Mouse (Mus musculus): Measurements from ENCODE around the gene Olfr341. TPM values are rescaled to one million over a fixed set of nuclear protein-coding genes. Genes with fewer than 3 reads are reported as not detected.

Olfr341 gene
- not detected in 2 replicates for polyA plus RNA-seq (2016; fragmentation: Nextera tagmentation; extraction: Ambion mirVana)

GRCm38 (mm10) chr2:36482368-36482767 is at the start of gene Olfr341:
Olfr341 (minus strand) TSS chr2:36482468.
- H3K4me2 ChIP-seq: no peak within 1 kb of the TSS

GRCm38 (mm10) chr2:36524698-36525097 is 42.4 kb upstream of the Olfr341 start, which contains the start of gene Olfr342:
Olfr342 (plus strand) TSS chr2:36524998.
- WGBS: 74% methylated on average over 3 of the region's 3 CpGs
- no peak for ATAC-seq (ENCODE audit: insufficient number of reproducible peaks, insufficient read depth, low FRiP score, low TSS enrichment, low read depth)
- Histone ChIP-seq H3K4me2 (no peak within 1 kb of the TSS), H3K36me3 (no peaks in the 10 kb centered on the region), H3K9me3 (peaks cover 11% of the 10 kb centered on the region; the same call in 1 of the 2 replicates), H3K4me1 (replicated peaks) (no peaks in the 10 kb centered on the region), H3K4me3 (replicated peaks) (no peak within 1 kb of the TSS), H3K27me3 (no peaks in the 10 kb centered on the region), H3K27ac (no peak within 1 kb of the TSS), H3K9ac (replicated peaks) (no peak within 1 kb of the TSS)

More at GRCm38 (mm10) chr2:36482368-36482767, at the start of gene Olfr341:
- H3K27ac ChIP-seq: no peak within 1 kb of the TSS
- no peaks in the 10 kb centered on the region for H3K4me1 ChIP-seq (replicated peaks)
- no peak within 1 kb of the TSS for H3K4me3 ChIP-seq (replicated peaks)
- peaks cover 13% of the 10 kb centered on the region for H3K9me3 ChIP-seq
- no peaks in the 10 kb centered on the region for H3K27me3 ChIP-seq
- H3K9ac ChIP-seq (replicated peaks): no peak within 1 kb of the TSS
- no peak for ATAC-seq (ENCODE audit: insufficient number of reproducible peaks, insufficient read depth, low FRiP score, low TSS enrichment, low read depth)
- no peaks in the 10 kb centered on the region for H3K36me3 ChIP-seq

GRCm38 (mm10) chr2:36473634-36474033 is 8.6 kb downstream of the Olfr341 start:
- H3K27me3 ChIP-seq: no peaks in the 10 kb centered on the region
- no peak overlapping the region for H3K4me2 ChIP-seq
- no peaks in the 10 kb centered on the region for H3K36me3 ChIP-seq
- no peak for ATAC-seq (ENCODE audit: insufficient number of reproducible peaks, insufficient read depth, low FRiP score, low TSS enrichment, low read depth)
- H3K4me3 ChIP-seq (replicated peaks): no peak overlapping the region
- H3K9me3 ChIP-seq: peaks cover 20% of the 10 kb centered on the region
- no peaks in the 10 kb centered on the region for H3K4me1 ChIP-seq (replicated peaks)
- H3K9ac ChIP-seq (replicated peaks): no peak overlapping the region
- H3K27ac ChIP-seq: no peak overlapping the region

GRCm38 (mm10) chr2:36452287-36452686 is 30.0 kb downstream of the Olfr341 start, which contains the start of gene Olfr340:
Olfr340 (plus strand) TSS chr2:36452587.
- H3K4me1 ChIP-seq (replicated peaks): no peaks in the 10 kb centered on the region
- H3K9me3 ChIP-seq: 0 out of 2 replicates have a peak, but pooled peaks cover 10% of the 10 kb centered on the region
- no peaks in the 10 kb centered on the region for H3K27me3 ChIP-seq
- no peaks in the 10 kb centered on the region for H3K36me3 ChIP-seq
- ATAC-seq (ENCODE audit: insufficient number of reproducible peaks, insufficient read depth, low FRiP score, low TSS enrichment, low read depth): no peak
- H3K27ac ChIP-seq: no peak within 1 kb of the TSS
- no peak within 1 kb of the TSS for H3K9ac ChIP-seq (replicated peaks)
- no peak within 1 kb of the TSS for H3K4me3 ChIP-seq (replicated peaks)
- 59% methylated on average over 1 of the region's 1 CpGs for WGBS
- H3K4me2 ChIP-seq: no peak within 1 kb of the TSS

Other genes with a start within 250 kb of the Olfr341 start
- gene Olfr338, start 108.9 kb downstream of the Olfr341 start, polyA plus RNA-seq (2016; fragmentation: Nextera tagmentation; extraction: Ambion mirVana): not detected in 2 replicates
- gene Olfr339, start 63.5 kb downstream of the Olfr341 start, polyA plus RNA-seq (2016; fragmentation: Nextera tagmentation; extraction: Ambion mirVana): not detected in 2 replicates
- gene Olfr340, start 29.9 kb downstream of the Olfr341 start, polyA plus RNA-seq (2016; fragmentation: Nextera tagmentation; extraction: Ambion mirVana): not detected in 2 replicates
- not detected in 2 replicates for gene Olfr342, start 42.5 kb upstream of the Olfr341 start, polyA plus RNA-seq (2016; fragmentation: Nextera tagmentation; extraction: Ambion mirVana)
- not detected in 2 replicates for gene Olfr344, start 84.2 kb upstream of the Olfr341 start, polyA plus RNA-seq (2016; fragmentation: Nextera tagmentation; extraction: Ambion mirVana)
- gene Olfr345, start 157.6 kb upstream of the Olfr341 start, polyA plus RNA-seq (2016; fragmentation: Nextera tagmentation; extraction: Ambion mirVana): not detected in 2 replicates
- gene Olfr346, start 203.3 kb upstream of the Olfr341 start, polyA plus RNA-seq (2016; fragmentation: Nextera tagmentation; extraction: Ambion mirVana): not detected in 2 replicates
- gene Olfr347, start 249.4 kb upstream of the Olfr341 start, polyA plus RNA-seq (2016; fragmentation: Nextera tagmentation; extraction: Ambion mirVana): not detected in 2 replicates